Mouse (Mus musculus) cortical plate, adult 2 months (tissue): ENCODE results near the gene Ubac2.
A peak's percentile ranks its signal among the peaks of the same experiment; 100 is the strongest.

Experiments
- CTCF ChIP-seq: fragments of 200-500 bp; IDR thresholded peaks from 2 replicates; pipeline ENCODE4 v1.5.1; 2011; ENCODE audit warnings: mild to moderate bottlenecking, control low read depth, low read length; ENCODE audit not compliant: insufficient read depth; ENCODE audit errors: extremely low read depth
- POLR2A ChIP-seq: fragments of 200-500 bp; IDR thresholded peaks from 2 replicates; pipeline ENCODE4 v1.6.1; 2011; ENCODE audit warnings: mild to moderate bottlenecking, low read length, control low read depth; ENCODE audit not compliant: insufficient read depth; ENCODE audit errors: extremely low read depth

- TF ChIP-seq POLR2A = no peak
- TF ChIP-seq CTCF = peak; percentile 50
Observed at GRCm38 (mm10) chr14:121919752-121920151, 41.3 kb downstream of the Ubac2 start.
